8 mouse cellular contexts compared by ENCODE assay signal in the genomic region with DNA sequence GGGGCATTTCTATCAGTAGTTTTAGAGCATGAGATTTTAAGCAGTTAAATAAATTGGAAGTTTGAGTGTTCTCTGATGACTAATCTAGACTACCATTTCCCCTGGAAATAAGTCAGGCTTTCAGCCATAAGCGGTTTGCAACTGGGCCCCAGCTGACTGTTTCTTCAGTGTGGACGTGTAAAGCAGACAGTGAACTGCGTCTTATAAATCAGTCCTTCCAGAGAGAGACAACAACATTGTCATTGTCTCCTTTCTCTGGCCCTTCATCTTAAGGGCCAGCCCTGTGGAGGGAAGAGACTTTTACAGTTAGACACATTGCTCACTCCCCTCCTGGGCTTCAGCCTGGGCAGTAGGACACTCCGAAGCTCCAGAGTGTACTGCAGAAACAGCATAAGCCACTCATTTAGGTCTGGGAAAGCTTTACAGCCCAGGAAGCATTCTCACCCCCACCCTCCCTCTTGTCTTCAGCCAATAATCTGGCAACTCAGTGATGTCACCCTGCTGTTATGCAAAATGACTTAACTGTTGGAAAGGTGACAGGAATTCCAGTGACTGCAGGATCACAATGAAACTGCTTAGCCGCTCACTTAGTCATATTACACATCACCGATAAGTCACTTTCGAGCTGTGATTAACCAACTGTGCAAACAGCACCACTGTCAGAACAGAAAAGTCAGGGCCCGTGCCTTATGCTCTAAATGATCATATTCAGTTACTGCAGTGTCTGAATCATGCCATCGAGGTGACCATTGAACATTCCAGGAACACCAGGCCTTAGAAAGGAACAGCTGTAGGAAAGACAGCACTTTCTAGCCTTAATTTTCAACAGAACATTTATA. TPM values are rescaled to one million over a fixed set of nuclear protein-coding genes. Genes with fewer than 3 reads are reported as not detected.
DNase-seq lines count a peak whose midpoint lies in the region; ATAC-seq and TF ChIP-seq lines count a peak whose summit lies in the region.

No protein-coding gene starts in this region.

- peak overlapping the region; percentile 5; the same call in 1 of the 2 replicates for H3K9ac ChIP-seq in embryonic facial prominence, embryonic 14.5 days (ENCODE audit: low read depth, low read length)
- peak overlapping the region; percentile 72 for H3K9ac ChIP-seq in heart, embryonic 13.5 days
- H3K9ac ChIP-seq in kidney, embryonic 15.5 days, result no peak overlapping the region
- H3K9ac ChIP-seq in liver, adult 2 months (ENCODE audit: low read depth, low read length), result peak overlapping the region; percentile 79

- ATAC-seq in embryonic facial prominence, embryonic 14.5 days (ENCODE audit: low read depth), result peak; percentile 95
- peak; percentile 68; the same call in 1 of the 2 replicates for ATAC-seq in heart, embryonic 13.5 days (ENCODE audit: extremely low read depth, insufficient number of reproducible peaks, low FRiP score, low TSS enrichment)
- peak; percentile 97 for ATAC-seq in kidney, embryonic 15.5 days (replicated peaks; ENCODE audit: low FRiP score)
- no peak for ATAC-seq in inflammation-experienced regulatory T-cells, adult 6 months

- H3K4me1 ChIP-seq in embryonic facial prominence, embryonic 14.5 days (ENCODE audit: control insufficient read depth, insufficient read depth, low read length), result peaks cover 14% of the 10 kb centered on the region
- peaks cover 51% of the 10 kb centered on the region for H3K4me1 ChIP-seq in heart, embryonic 13.5 days
- H3K4me1 ChIP-seq in kidney, embryonic 15.5 days, result peaks cover 24% of the 10 kb centered on the region
- peaks cover 6% of the 10 kb centered on the region; the same call in 1 of the 2 replicates for H3K4me1 ChIP-seq in liver, adult 2 months (ENCODE audit: control insufficient read depth, insufficient read depth, low read length)

- H3K79me2 ChIP-seq in liver, adult 2 months (ENCODE audit: control insufficient read depth, insufficient read depth, low read length), result no peaks in the 10 kb centered on the region

- DNase-seq in right cerebral cortex, adult 18-20 months, result peak; percentile 25
- DNase-seq in right cerebral cortex, postnatal 36 days (ENCODE audit: low spot score in 2 of 2), result no peak
- DNase-seq in embryonic facial prominence, embryonic 14.5 days (ENCODE audit: low spot score), result peak; percentile 96
- peak; percentile 95 for DNase-seq in liver, adult 2 months (ENCODE audit: extremely low read depth, low read depth, low spot score)
- peak; percentile 33 for DNase-seq in neural tube, embryonic 10.5 days (ENCODE audit: extremely low spot score, low spot score)

- H3K27me3 ChIP-seq in embryonic facial prominence, embryonic 14.5 days (replicated peaks; ENCODE audit: control insufficient read depth, insufficient read depth, low read length), result no peaks in the 10 kb centered on the region
- H3K27me3 ChIP-seq in heart, embryonic 13.5 days (replicated peaks), result no peaks in the 10 kb centered on the region
- no peaks in the 10 kb centered on the region; the same call in 1 of the 2 replicates for H3K27me3 ChIP-seq in kidney, embryonic 15.5 days
- no peaks in the 10 kb centered on the region for H3K27me3 ChIP-seq in liver, adult 2 months (ENCODE audit: control insufficient read depth, insufficient read depth, low read length)

- no peaks in the 10 kb centered on the region for H3K36me3 ChIP-seq in embryonic facial prominence, embryonic 14.5 days (ENCODE audit: control insufficient read depth, insufficient read depth, low read length)
- no peaks in the 10 kb centered on the region for H3K36me3 ChIP-seq in heart, embryonic 13.5 days
- no peaks in the 10 kb centered on the region for H3K36me3 ChIP-seq in kidney, embryonic 15.5 days
- no peaks in the 10 kb centered on the region for H3K36me3 ChIP-seq in liver, adult 2 months (ENCODE audit: control insufficient read depth, insufficient read depth, low read length)

- 10% methylated on average over 9 of the region's 9 CpGs for whole genome bisulfite sequencing in embryonic facial prominence, embryonic 14.5 days
- WGBS in heart, embryonic 13.5 days, result 5% methylated on average over 9 of the region's 9 CpGs
- 8% methylated on average over 9 of the region's 9 CpGs for WGBS in kidney, embryonic 15.5 days
- 20% methylated on average over 9 of the region's 9 CpGs for WGBS in liver, adult 2 months

- TF ChIP-seq POLR2A in liver, adult 2 months (IDR thresholded peaks at IDR 0.05; ENCODE audit: extremely low read depth, insufficient read depth, low read length), result no peak

- no peak for TF ChIP-seq CTCF in liver, adult 2 months (IDR thresholded peaks at IDR 0.05; ENCODE audit: low read depth, low read length)

- peak overlapping the region; percentile 42 for H3K4me2 ChIP-seq in embryonic facial prominence, embryonic 14.5 days (ENCODE audit: low read depth, low read length)
- H3K4me2 ChIP-seq in heart, embryonic 13.5 days, result peak overlapping the region; percentile 58
- H3K4me2 ChIP-seq in kidney, embryonic 15.5 days, result peak overlapping the region; percentile 54

- H3K4me3 ChIP-seq in embryonic facial prominence, embryonic 14.5 days (ENCODE audit: low read depth, low read length), result no peak overlapping the region
- peak overlapping the region; percentile 32 for H3K4me3 ChIP-seq in heart, embryonic 13.5 days
- peak overlapping the region; percentile 20 for H3K4me3 ChIP-seq in kidney, embryonic 15.5 days (replicated peaks)
- H3K4me3 ChIP-seq in liver, adult 2 months (ENCODE audit: insufficient read depth, low read depth, low read length), result peak overlapping the region; percentile 49

- peak overlapping the region; percentile 71; the same call in 1 of the 2 replicates for H3K27ac ChIP-seq in embryonic facial prominence, embryonic 14.5 days (replicated peaks; ENCODE audit: low read depth, low read length)
- H3K27ac ChIP-seq in heart, embryonic 13.5 days (replicated peaks), result peak overlapping the region; percentile 96
- peak overlapping the region; percentile 56 for H3K27ac ChIP-seq in kidney, embryonic 15.5 days
- peak overlapping the region; percentile 72 for H3K27ac ChIP-seq in liver, adult 2 months (replicated peaks; ENCODE audit: insufficient read depth, low read depth, low read length)

- no peaks in the 10 kb centered on the region for H3K9me3 ChIP-seq in embryonic facial prominence, embryonic 14.5 days (ENCODE audit: control insufficient read depth, low read length)
- no peaks in the 10 kb centered on the region for H3K9me3 ChIP-seq in heart, embryonic 13.5 days
- no peaks in the 10 kb centered on the region for H3K9me3 ChIP-seq in kidney, embryonic 15.5 days (replicated peaks)

RNA-seq across cellular contexts. Expression of a gene that starts 42.2 kb away (rescaled TPM):
- polyA plus RNA-seq in embryonic facial prominence, embryonic 14.5 days (2014; fragmentation: Nextera tagmentation; extraction: Ambion mirVana), result 17.3 and 19.9 TPM in 2 replicates
- 10.6 and 10.9 TPM in 2 replicates for polyA plus RNA-seq in heart, embryonic 13.5 days (2015; fragmentation: Nextera tagmentation; extraction: Ambion mirVana)
- 10.0 and 10.3 TPM in 2 replicates for polyA plus RNA-seq in kidney, embryonic 15.5 days (2015; fragmentation: Nextera tagmentation; extraction: Ambion mirVana)
- total RNA-seq in liver, adult 2 months (2014; rRNA removed), result 7.2 and 7.7 TPM in 2 replicates
- polyA plus RNA-seq in liver, adult 2 months (2012; rRNA removed), result 5.4 and 6.7 TPM in 2 replicates
- 10 to 100 TPM; 10.4 to 16.1 (median 13.1) TPM for polyA plus RNA-seq in inflammation-experienced regulatory T-cells, adult 6 months (2017; shearing (Covaris generic))

Comparison
In these comparisons a context has a peak if more than half of its experiments do, and no peak if none do; other contexts are left out.
1. DNase-seq: peak in right cerebral cortex, adult 18-20 months (single experiment), embryonic facial prominence, embryonic 14.5 days (single experiment), liver, adult 2 months (single experiment) and neural tube, embryonic 10.5 days (single experiment); none in right cerebral cortex, postnatal 36 days (0 of 2).
2. Peak in every context shown above with its lines, with median percentiles within 50 percentile points of each other: H3K27ac ChIP-seq and H3K4me2 ChIP-seq.